Mouse (Mus musculus): ENCODE measurements around the gene Adat3. TPM values are rescaled to one million over a fixed set of nuclear protein-coding genes. Genes with fewer than 3 reads are reported as not detected.

Adat3 gene
- polyA plus RNA-seq, 1 experiment from 2014 or later: 11.9 TPM

DNA sequence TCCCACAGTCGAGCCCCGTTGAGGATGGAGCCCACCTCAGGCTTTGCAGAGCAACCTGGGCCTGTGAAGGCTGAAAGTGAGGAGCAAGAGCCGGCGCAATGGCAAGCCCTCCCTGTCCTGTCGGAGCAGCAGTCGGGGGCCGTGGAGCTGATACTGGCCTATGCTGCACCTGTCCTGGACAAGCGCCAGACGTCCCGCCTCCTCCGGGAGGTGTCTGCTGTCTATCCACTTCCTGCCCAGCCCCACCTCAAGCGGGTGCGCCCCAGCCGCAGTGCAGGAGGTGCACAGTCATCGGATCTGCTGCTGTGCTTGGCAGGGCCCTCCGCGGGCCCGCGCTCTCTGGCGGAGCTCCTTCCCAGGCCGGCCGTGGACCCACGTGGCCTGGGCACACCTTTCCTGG, 3.6 kb downstream of the Adat3 start:
- Histone ChIP-seq H3K4me1 (peaks cover 34% of the 10 kb centered on the region), H3K4me3 (no peak overlapping the region), H3K27ac (no peak overlapping the region), H3K9me3 (no peaks in the 10 kb centered on the region), H3K27me3 (ENCODE audit: poor library complexity, severe bottlenecking) (no peaks in the 10 kb centered on the region), H3K36me3 (replicated peaks) (peaks cover 61% of the 10 kb centered on the region)
- DNase-seq (ENCODE audit: extremely low spot score, low spot score): no peak
- 94% methylated on average over 23 of the region's 23 CpGs for WGBS

GRCm38 (mm10) chr10:80606737-80607350, 4.2 kb downstream of the Adat3 start:
- H3K9me3 ChIP-seq: no peaks in the 10 kb centered on the region
- H3K4me3 ChIP-seq: no peak overlapping the region
- DNase-seq (ENCODE audit: extremely low spot score, low spot score): no peak
- no peak overlapping the region for H3K27ac ChIP-seq
- H3K27me3 ChIP-seq (ENCODE audit: poor library complexity, severe bottlenecking): no peaks in the 10 kb centered on the region
- WGBS: 96% methylated on average over 34 of the region's 34 CpGs
- H3K36me3 ChIP-seq (replicated peaks): peaks cover 67% of the 10 kb centered on the region
- peaks cover 34% of the 10 kb centered on the region for H3K4me1 ChIP-seq

- no peak for DNase-seq (ENCODE audit: extremely low spot score, low spot score)
- Histone ChIP-seq H3K9me3 (no peaks in the 10 kb centered on the region), H3K4me3 (no peak overlapping the region; the same call in 1 of the 2 replicates), H3K4me1 (peaks cover 21% of the 10 kb centered on the region), H3K36me3 (replicated peaks) (peaks cover 81% of the 10 kb centered on the region), H3K27ac (no peak overlapping the region), H3K27me3 (ENCODE audit: poor library complexity, severe bottlenecking) (no peaks in the 10 kb centered on the region)
- WGBS: 86% methylated on average over 3 of the region's 3 CpGs
Measured at GRCm38 (mm10) chr10:80608435-80608834, 5.8 kb downstream of the Adat3 start.

- Histone ChIP-seq H3K36me3 (replicated peaks) (peaks cover 91% of the 10 kb centered on the region), H3K9me3 (no peaks in the 10 kb centered on the region), H3K27me3 (ENCODE audit: poor library complexity, severe bottlenecking) (no peaks in the 10 kb centered on the region), H3K4me1 (peaks cover 11% of the 10 kb centered on the region), H3K27ac (no peak overlapping the region), H3K4me3 (no peak overlapping the region)
- WGBS: 87% methylated on average over 10 of the region's 10 CpGs
- DNase-seq (ENCODE audit: extremely low spot score, low spot score): no peak
Measured at GRCm38 (mm10) chr10:80609269-80609924, 6.7 kb downstream of the Adat3 start.

DNA sequence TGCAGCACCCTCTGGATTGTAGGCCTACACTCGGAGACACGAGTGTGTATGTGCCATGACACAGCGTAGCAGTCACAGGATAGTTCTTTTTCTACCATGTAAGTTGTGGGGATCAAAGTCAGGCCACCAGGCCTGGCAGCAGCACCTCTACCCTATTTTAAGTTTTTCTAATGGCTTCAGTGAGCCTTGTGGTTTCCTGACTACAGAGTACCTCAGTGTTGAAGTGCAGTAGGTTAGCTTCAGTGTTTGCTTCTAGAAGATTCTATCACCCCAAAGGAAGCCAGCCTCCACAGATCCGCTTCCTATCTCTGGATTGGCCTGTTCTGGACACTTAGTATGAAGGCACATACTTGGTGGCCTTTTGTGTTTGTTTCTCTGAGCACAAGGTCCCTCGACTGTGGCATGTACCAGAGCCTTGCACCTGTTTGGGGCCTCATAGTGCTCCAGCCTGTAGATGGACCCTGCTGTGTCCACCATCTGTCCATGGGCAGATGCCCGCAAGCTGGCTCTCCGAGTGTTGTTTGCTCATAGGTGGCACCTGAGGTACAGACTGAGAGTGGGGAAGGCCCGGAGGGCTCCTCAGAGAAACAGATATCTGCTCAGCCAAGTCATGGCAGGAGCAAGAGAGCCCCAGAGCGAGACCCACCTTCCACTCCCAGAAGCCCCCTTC, 7.6 kb downstream of the Adat3 start:
- WGBS: 89% methylated on average over 9 of the region's 9 CpGs
- no peak for DNase-seq (ENCODE audit: extremely low spot score, low spot score)
- Histone ChIP-seq H3K27ac (no peak overlapping the region), H3K9me3 (no peaks in the 10 kb centered on the region), H3K4me3 (no peak overlapping the region), H3K4me1 (0 out of 2 replicates have a peak, but pooled peaks cover 4% of the 10 kb centered on the region), H3K27me3 (ENCODE audit: poor library complexity, severe bottlenecking) (no peaks in the 10 kb centered on the region), H3K36me3 (replicated peaks) (peaks cover 94% of the 10 kb centered on the region)

DNA sequence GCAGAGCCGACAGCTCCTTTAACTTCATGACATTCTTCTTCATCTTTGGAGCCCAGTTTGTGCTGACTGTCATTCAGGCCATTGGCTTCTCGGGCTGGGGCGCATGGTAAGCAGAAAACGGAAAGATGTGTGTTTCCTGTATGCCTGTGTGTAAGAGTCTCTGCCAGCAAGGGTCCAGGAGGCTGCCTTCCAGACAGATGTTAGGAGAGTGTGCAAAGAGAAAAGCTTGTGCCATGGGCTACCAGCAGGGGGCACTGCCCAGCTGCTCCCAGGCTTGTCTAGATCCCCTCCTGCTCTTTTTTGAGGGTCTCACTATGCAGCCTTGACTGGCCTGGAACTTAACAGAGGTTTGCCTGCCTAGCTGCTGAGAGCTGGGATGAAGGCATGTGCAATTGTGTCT, 8.3 kb downstream of the Adat3 start:
- H3K27ac ChIP-seq: no peak overlapping the region
- H3K36me3 ChIP-seq (replicated peaks): peaks cover 97% of the 10 kb centered on the region
- peak; percentile 45 for DNase-seq (ENCODE audit: extremely low spot score, low spot score)

GRCm38 (mm10) chr10:80611905-80612304, 9.2 kb downstream of the Adat3 start:
- DNase-seq (ENCODE audit: extremely low spot score, low spot score): no peak
- 91% methylated on average over 3 of the region's 3 CpGs for WGBS
- peaks cover 94% of the 10 kb centered on the region for H3K36me3 ChIP-seq (replicated peaks)
- 0 out of 2 replicates have a peak, but pooled peaks cover 4% of the 10 kb centered on the region for H3K4me1 ChIP-seq
- H3K4me3 ChIP-seq: no peak overlapping the region
- H3K27ac ChIP-seq: no peak overlapping the region
- H3K27me3 ChIP-seq (ENCODE audit: poor library complexity, severe bottlenecking): no peaks in the 10 kb centered on the region
- no peaks in the 10 kb centered on the region for H3K9me3 ChIP-seq

More for the DNA sequence above, 8.3 kb downstream of the Adat3 start:
- Histone ChIP-seq H3K4me3 (no peak overlapping the region), H3K9me3 (no peaks in the 10 kb centered on the region), H3K4me1 (0 out of 2 replicates have a peak, but pooled peaks cover 4% of the 10 kb centered on the region), H3K27me3 (ENCODE audit: poor library complexity, severe bottlenecking) (no peaks in the 10 kb centered on the region)
- 80% methylated on average over 4 of the region's 4 CpGs for WGBS

DNA sequence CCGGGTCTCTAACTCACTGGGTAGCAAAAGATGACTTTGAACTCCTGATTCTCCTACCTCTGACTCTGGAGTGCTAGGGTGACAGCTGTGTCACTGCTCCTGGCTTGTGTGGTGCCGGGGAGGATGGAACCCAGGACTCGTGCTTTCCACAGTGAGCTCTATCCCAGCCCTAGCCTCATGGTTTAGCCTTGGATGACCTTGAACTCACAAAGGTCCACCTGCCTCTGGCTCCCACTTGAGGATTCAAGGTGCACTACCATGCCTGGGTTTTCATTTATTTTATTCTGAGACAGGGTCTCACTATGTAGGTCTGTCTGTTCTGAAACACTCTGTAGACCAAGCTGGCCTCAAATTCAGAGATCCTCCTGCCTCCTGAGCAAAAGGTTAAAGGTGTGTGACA, 11.1 kb downstream of the Adat3 start:
- Histone ChIP-seq H3K4me3 (no peak overlapping the region), H3K27ac (no peak overlapping the region), H3K36me3 (replicated peaks) (peaks cover 75% of the 10 kb centered on the region), H3K9me3 (no peaks in the 10 kb centered on the region), H3K4me1 (0 out of 2 replicates have a peak, but pooled peaks cover 7% of the 10 kb centered on the region), H3K27me3 (ENCODE audit: poor library complexity, severe bottlenecking) (no peaks in the 10 kb centered on the region)
- DNase-seq (ENCODE audit: extremely low spot score, low spot score): no peak
- 89% methylated on average over 3 of the region's 3 CpGs for WGBS

GRCm38 (mm10) chr10:80614351-80614750, 11.7 kb downstream of the Adat3 start:
- no peaks in the 10 kb centered on the region for H3K27me3 ChIP-seq (ENCODE audit: poor library complexity, severe bottlenecking)
- no peak overlapping the region for H3K4me3 ChIP-seq
- H3K4me1 ChIP-seq: 0 out of 2 replicates have a peak, but pooled peaks cover 7% of the 10 kb centered on the region
- no peaks in the 10 kb centered on the region for H3K9me3 ChIP-seq
- no peak overlapping the region for H3K27ac ChIP-seq
- 91% methylated on average over 6 of the region's 6 CpGs for WGBS
- no peak for DNase-seq (ENCODE audit: extremely low spot score, low spot score)
- peaks cover 70% of the 10 kb centered on the region for H3K36me3 ChIP-seq (replicated peaks)

DNA sequence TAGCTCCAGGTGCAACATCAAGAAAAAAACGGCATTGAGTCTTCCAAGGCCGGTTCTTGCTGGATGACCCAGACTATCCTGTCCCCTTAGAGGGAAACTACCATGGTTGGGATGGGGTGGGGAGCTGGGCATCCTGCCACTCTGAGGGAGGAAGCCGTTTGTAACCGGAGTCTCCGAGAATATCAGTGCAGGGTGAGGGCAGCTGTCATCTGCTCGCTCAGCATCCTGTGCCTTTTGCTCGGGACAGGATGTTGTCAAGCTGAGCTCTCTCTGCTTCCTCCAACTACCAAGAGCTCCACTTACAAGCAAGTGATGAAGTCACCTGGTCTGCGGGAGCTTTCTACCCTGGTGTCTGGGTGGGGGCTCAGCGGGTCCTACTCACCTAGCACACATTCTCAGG, 15.5 kb downstream of the Adat3 start:
- no peak for DNase-seq (ENCODE audit: extremely low spot score, low spot score)
- H3K27ac ChIP-seq: no peak overlapping the region
- WGBS: 87% methylated on average over 9 of the region's 9 CpGs
- no peak overlapping the region for H3K4me3 ChIP-seq
- H3K36me3 ChIP-seq (replicated peaks): peaks cover 34% of the 10 kb centered on the region
- H3K9me3 ChIP-seq: no peaks in the 10 kb centered on the region
- H3K27me3 ChIP-seq (ENCODE audit: poor library complexity, severe bottlenecking): no peaks in the 10 kb centered on the region
- peaks cover 25% of the 10 kb centered on the region for H3K4me1 ChIP-seq

DNA sequence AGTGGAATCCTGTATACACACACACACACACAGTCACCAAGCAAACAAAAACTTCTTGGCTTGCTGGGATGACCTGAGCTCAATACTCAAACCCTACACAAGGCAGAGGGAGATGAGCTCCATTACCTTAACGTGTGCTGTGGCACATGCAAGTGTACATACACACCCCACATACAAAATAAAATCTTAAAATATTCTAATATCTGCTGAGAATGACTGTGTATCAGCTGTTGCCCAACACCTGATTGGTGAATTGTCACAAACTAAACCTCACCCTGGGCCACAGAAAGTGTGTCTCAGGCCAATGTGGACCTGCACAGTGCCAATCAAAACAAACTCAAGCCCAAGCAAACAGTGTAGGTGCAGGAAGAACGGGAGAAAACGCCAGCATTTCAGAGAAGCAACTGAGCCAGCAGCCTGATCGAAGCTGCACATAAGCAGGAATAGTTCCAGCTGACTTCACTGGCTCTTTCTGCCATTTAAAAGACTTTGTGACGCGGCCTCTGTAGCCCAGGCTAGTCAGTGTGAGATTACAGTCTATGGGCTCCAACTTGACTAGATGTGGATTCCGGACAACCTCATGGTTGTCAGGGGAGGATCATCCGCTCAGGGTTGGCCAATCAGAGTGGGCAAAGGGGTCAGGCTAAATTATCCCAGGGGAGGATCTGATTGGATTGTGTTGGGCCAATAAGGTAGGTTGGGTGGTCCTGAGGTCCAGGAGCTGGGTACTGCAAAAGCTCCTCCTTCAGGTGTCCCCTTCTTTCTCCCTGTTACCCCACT, 17.0 kb downstream of the Adat3 start:
- Histone ChIP-seq H3K9me3 (no peaks in the 10 kb centered on the region), H3K36me3 (replicated peaks) (peaks cover 19% of the 10 kb centered on the region), H3K4me3 (0 out of 2 replicates have a peak overlapping the region, but pooled peaks have one; percentile 15), H3K27ac (0 out of 2 replicates have a peak overlapping the region, but pooled peaks have one; percentile 31), H3K4me1 (peaks cover 40% of the 10 kb centered on the region), H3K27me3 (ENCODE audit: poor library complexity, severe bottlenecking) (no peaks in the 10 kb centered on the region)
- DNase-seq (ENCODE audit: extremely low spot score, low spot score): no peak
- 33% methylated on average over 8 of the region's 8 CpGs for WGBS

- 0 out of 2 replicates have a peak overlapping the region, but pooled peaks have one; percentile 96 for H3K27ac ChIP-seq
- 86% methylated on average over 9 of the region's 9 CpGs for WGBS
- H3K36me3 ChIP-seq (replicated peaks): peaks cover 19% of the 10 kb centered on the region
- H3K4me3 ChIP-seq: 0 out of 2 replicates have a peak overlapping the region, but pooled peaks have one; percentile 84
- peaks cover 47% of the 10 kb centered on the region for H3K4me1 ChIP-seq
- DNase-seq (ENCODE audit: extremely low spot score, low spot score): no peak
- no peaks in the 10 kb centered on the region for H3K27me3 ChIP-seq (ENCODE audit: poor library complexity, severe bottlenecking)
- no peaks in the 10 kb centered on the region for H3K9me3 ChIP-seq
Measured at GRCm38 (mm10) chr10:80620365-80620764, 17.7 kb downstream of the Adat3 start.
